In the genomic region with DNA sequence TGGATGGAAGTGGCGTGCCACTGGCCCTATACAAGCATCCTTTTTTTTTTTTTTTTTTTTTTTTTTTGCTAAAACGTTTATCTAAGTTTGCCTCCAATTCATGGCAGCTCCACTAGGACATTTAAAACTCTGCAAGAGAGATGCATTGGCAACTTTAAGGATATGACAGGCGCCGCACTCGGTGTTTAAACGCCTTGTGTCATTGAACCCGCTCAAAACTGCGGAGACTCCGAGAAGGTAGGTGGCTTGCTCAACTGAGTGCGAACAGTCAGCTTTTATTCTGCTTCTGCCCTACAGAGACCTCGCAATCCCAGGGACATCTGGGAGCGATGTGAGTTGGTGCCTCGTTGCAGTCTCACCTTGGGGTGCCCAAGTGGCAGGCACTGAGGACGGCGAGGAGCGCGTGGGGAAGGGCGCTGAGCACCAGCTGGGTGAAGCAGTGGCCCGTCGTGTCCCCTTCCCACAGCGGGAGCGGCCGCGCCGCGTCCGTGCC, we compare ENCODE assay signal across 9 mouse cellular contexts. TPM values are rescaled to one million over a fixed set of nuclear protein-coding genes. Genes with fewer than 3 reads are reported as not detected.
DNase-seq lines count a peak whose midpoint lies in the region; ATAC-seq and TF ChIP-seq lines count a peak whose summit lies in the region.
"Had no signal": no experiment of that assay in that cellular context is flagged by ENCODE, and none has a peak within 500 bp of the region (broad histone marks: within the 10 kb centered on the region; RNA-seq: fewer than 3 reads in every experiment).

No protein-coding gene starts in this region.

- no peak for DNase-seq in heart, adult 18-20 months
- DNase-seq in CH12.LX (ENCODE audit: extremely low read depth): no peak
- no peak for DNase-seq in forebrain, embryonic 10.5 days (ENCODE audit: extremely low spot score, low spot score)
- DNase-seq in liver, embryonic 14.5 days (ENCODE audit: low read depth in 3 of 3, low spot score in 3 of 3): peak in 1 of 3 experiments; percentile 28
- no peak for DNase-seq in frontal cortex, postnatal 14 days (ENCODE audit: low spot score in 2 of 2)
- no peak for DNase-seq in thymus, postnatal 25 days

- peak overlapping the region; percentile 78 for H3K9ac ChIP-seq in heart, embryonic 11.5 days (ENCODE audit: low read depth, low read length)
- peak overlapping the region; percentile 72 for H3K9ac ChIP-seq in CH12.LX (ENCODE audit: insufficient read depth, low read depth)
- H3K9ac ChIP-seq in liver, embryonic 14.5 days (replicated peaks): peak overlapping the region; percentile 64

- H3K79me2 ChIP-seq in CH12.LX (replicated peaks; ENCODE audit: control insufficient read depth, extremely low read depth, insufficient read depth, poor library complexity, severe bottlenecking): no peaks in the 10 kb centered on the region

- TF ChIP-seq EP300 in CH12.LX (IDR thresholded peaks at IDR 0.05; ENCODE audit: low read length): no peak
- TF ChIP-seq EP300 in liver, embryonic 14.5 days (IDR thresholded peaks at IDR 0.05; ENCODE audit: low read depth): no peak

- 2% methylated on average over 27 of the region's 27 CpGs for WGBS in heart, embryonic 11.5 days (ENCODE audit: insufficient replicate concordance)
- WGBS in forebrain, embryonic 10.5 days: 5% methylated on average over 27 of the region's 27 CpGs
- 6% methylated on average over 27 of the region's 27 CpGs for WGBS in liver, embryonic 14.5 days (ENCODE audit: insufficient replicate concordance)

- peak overlapping the region; percentile 92 for H3K27ac ChIP-seq in heart, embryonic 11.5 days (ENCODE audit: low read depth, low read length)
- H3K27ac ChIP-seq in CH12.LX (ENCODE audit: insufficient read depth, low read depth): peak overlapping the region; percentile 36; the same call in 1 of the 2 replicates
- peak overlapping the region; percentile 92 for H3K27ac ChIP-seq in forebrain, embryonic 10.5 days
- H3K27ac ChIP-seq in liver, embryonic 14.5 days: no peak overlapping the region

- H3K4me1 ChIP-seq in heart, embryonic 11.5 days (ENCODE audit: control insufficient read depth, insufficient read depth, low read length): peaks cover 6% of the 10 kb centered on the region
- peaks cover 0 to 13% of the 10 kb centered on the region in 2 experiments; a peak in 2 of 4 replicates for H3K4me1 ChIP-seq in CH12.LX (ENCODE audit: control insufficient read depth in 1 of 2, insufficient read depth in 2 of 2)
- peaks cover 17% of the 10 kb centered on the region for H3K4me1 ChIP-seq in forebrain, embryonic 10.5 days
- H3K4me1 ChIP-seq in liver, embryonic 14.5 days (replicated peaks; ENCODE audit: control insufficient read depth in 2 of 2, insufficient read depth in 2 of 2, low read length in 1 of 2): peaks cover 8 to 18% of the 10 kb centered on the region in 2 experiments

- no peaks in the 10 kb centered on the region for H3K27me3 ChIP-seq in heart, embryonic 11.5 days (ENCODE audit: control insufficient read depth, insufficient read depth, low read length)
- no peaks in the 10 kb centered on the region for H3K27me3 ChIP-seq in CH12.LX (replicated peaks)
- no peaks in the 10 kb centered on the region for H3K27me3 ChIP-seq in forebrain, embryonic 10.5 days (ENCODE audit: poor library complexity, severe bottlenecking)
- no peaks in the 10 kb centered on the region for H3K27me3 ChIP-seq in liver, embryonic 14.5 days (ENCODE audit: control insufficient read depth, insufficient read depth, low read length)

- peak overlapping the region; percentile 87 for H3K4me2 ChIP-seq in heart, embryonic 11.5 days
- H3K4me2 ChIP-seq in CH12.LX (ENCODE audit: insufficient read depth, low read depth, poor library complexity, severe bottlenecking): peak overlapping the region; percentile 39
- H3K4me2 ChIP-seq in liver, embryonic 14.5 days (ENCODE audit: low read depth): peak overlapping the region; percentile 77

- dilution Hi-C loops in CH12.LX (cut with MboI; ENCODE audit: extremely low pct_ligation_motif_present, extremely low pct_unique_long_range_greater_than_20kb, low sequenced_read_pairs): no loop called here

- no peak for ATAC-seq in heart, embryonic 11.5 days (replicated peaks; ENCODE audit: insufficient number of reproducible peaks, low FRiP score, low TSS enrichment)
- no peak for ATAC-seq in liver, embryonic 14.5 days (ENCODE audit: insufficient read depth)
- ATAC-seq in granulocyte monocyte progenitor cell, adult 5-6 weeks (replicated peaks; ENCODE audit: poor library complexity, severe bottlenecking): no peak

- no peak for TF ChIP-seq RAD21 in CH12.LX (IDR thresholded peaks at IDR 0.05; ENCODE audit: low read depth, low read length)

- no peaks in the 10 kb centered on the region for H3K9me3 ChIP-seq in heart, embryonic 11.5 days (replicated peaks; ENCODE audit: control insufficient read depth, low read length)
- peaks cover under 1% of the 10 kb centered on the region for H3K9me3 ChIP-seq in CH12.LX (replicated peaks; ENCODE audit: low read length)
- H3K9me3 ChIP-seq in forebrain, embryonic 10.5 days: no peaks in the 10 kb centered on the region
- no peaks in the 10 kb centered on the region for H3K9me3 ChIP-seq in liver, embryonic 14.5 days (ENCODE audit: control insufficient read depth, low read length)

- no peaks in the 10 kb centered on the region for H3K36me3 ChIP-seq in heart, embryonic 11.5 days (ENCODE audit: control insufficient read depth, insufficient read depth, low read length)
- H3K36me3 ChIP-seq in CH12.LX (replicated peaks in 1 of 2; ENCODE audit: control insufficient read depth in 1 of 2, insufficient read depth in 1 of 2, low read length in 1 of 2): peaks cover 3 to 21% of the 10 kb centered on the region in 2 experiments
- peaks cover 20% of the 10 kb centered on the region for H3K36me3 ChIP-seq in forebrain, embryonic 10.5 days (replicated peaks)
- no peaks in the 10 kb centered on the region for H3K36me3 ChIP-seq in liver, embryonic 14.5 days (replicated peaks; ENCODE audit: control insufficient read depth, insufficient read depth, low read depth)

- no peak for TF ChIP-seq POLR2A in CH12.LX (IDR thresholded peaks at IDR 0.05; ENCODE audit: low read depth, low read length)

- in situ Hi-C loops in CH12.LX (cut with MboI; ENCODE audit: low pct_ligation_motif_present, low pct_unique_long_range_greater_than_20kb, low sequenced_read_pairs): no loop called here

- no peak for TF ChIP-seq CTCF in CH12.LX (conservative IDR thresholded peaks at IDR 0.05 in 1 of 2, IDR thresholded peaks at IDR 0.05 in 1 of 2; ENCODE audit: low read depth in 2 of 2, low read length in 2 of 2)
- no peak for TF ChIP-seq CTCF in liver, embryonic 14.5 days (IDR thresholded peaks at IDR 0.05; ENCODE audit: low read depth)

- peak overlapping the region; percentile 62 for H3K4me3 ChIP-seq in heart, embryonic 11.5 days (ENCODE audit: low read depth, low read length)
- peak overlapping the region; percentile 77 to 92 (median 88) for H3K4me3 ChIP-seq in CH12.LX (replicated peaks in 1 of 3; ENCODE audit: low read depth in 2 of 3, low read length in 2 of 3, poor library complexity in 1 of 3)
- peak overlapping the region; percentile 83 for H3K4me3 ChIP-seq in forebrain, embryonic 10.5 days
- peak overlapping the region; percentile 62 to 68 for H3K4me3 ChIP-seq in liver, embryonic 14.5 days (ENCODE audit: insufficient read depth in 1 of 2, low read depth in 2 of 2, low read length in 2 of 2)

RNA-seq across cellular contexts. Expression of gene Abcc10, which starts 0.7 kb away (rescaled TPM):
- polyA plus RNA-seq in heart, embryonic 11.5 days (2014; fragmentation: Nextera tagmentation; extraction: Ambion mirVana): 3.4 and 4.3 TPM in 2 replicates
- 1 to 10 TPM; 3.6 to 4.2 TPM for total RNA-seq in heart, adult 18-20 months (2021)
- total RNA-seq in CH12.LX (2012; rRNA removed) (3.6 and 4.1 TPM in 2 replicates), CH12.LX (2014; rRNA removed) (1.1 and 1.4 TPM in 2 replicates)
- 2.7 and 3.8 TPM in 2 replicates for polyA plus RNA-seq in CH12.LX (2012; ENCODE audit: insufficient read length, low read depth)
- polyA plus RNA-seq in forebrain, embryonic 10.5 days (2016; fragmentation: Nextera tagmentation; extraction: Ambion mirVana): 5.8 and 6.1 TPM in 2 replicates
- 1.7 TPM in 2 replicates for polyA plus RNA-seq in liver, embryonic 14.5 days (2012; rRNA removed)
- 0.90 and 0.94 TPM in 2 replicates for polyA plus RNA-seq in liver, embryonic 14.5 days (2014; fragmentation: Nextera tagmentation; extraction: Ambion mirVana)
- total RNA-seq in granulocyte monocyte progenitor cell, adult 5-6 weeks (2014; fragmentation: Nextera tagmentation): 2.1 and 4.1 TPM in 2 replicates
- total RNA-seq in granulocyte monocyte progenitor cell, adult 5-6 weeks (2017): 0.95 and 1.0 TPM in 2 replicates

RNA-seq across cellular contexts. Expression of gene Dlk2, which starts 30.2 kb away (rescaled TPM):
- 0.27 TPM in 1 of 2 replicates, not detected in the other for polyA plus RNA-seq in heart, embryonic 11.5 days (2014; fragmentation: Nextera tagmentation; extraction: Ambion mirVana)
- under 1 TPM; 0.20 to 0.21 TPM for total RNA-seq in heart, adult 18-20 months (2021)
- 0.08 and 0.13 TPM in 2 replicates for total RNA-seq in CH12.LX (2012; rRNA removed)
- not detected in 2 replicates for total RNA-seq in CH12.LX (2014; rRNA removed)
- polyA plus RNA-seq in CH12.LX (2012; ENCODE audit: insufficient read length, low read depth): not detected in 2 replicates
- 1.2 TPM in 2 replicates for polyA plus RNA-seq in forebrain, embryonic 10.5 days (2016; fragmentation: Nextera tagmentation; extraction: Ambion mirVana)
- 0.02 and 0.13 TPM in 2 replicates for polyA plus RNA-seq in liver, embryonic 14.5 days (2012; rRNA removed)
- not detected in 2 replicates for polyA plus RNA-seq in liver, embryonic 14.5 days (2014; fragmentation: Nextera tagmentation; extraction: Ambion mirVana)
- 1.3 TPM in 1 of 2 replicates, not detected in the other for total RNA-seq in granulocyte monocyte progenitor cell, adult 5-6 weeks (2014; fragmentation: Nextera tagmentation)
- not detected in 2 replicates for total RNA-seq in granulocyte monocyte progenitor cell, adult 5-6 weeks (2017)
- total RNA-seq: hematopoietic stem cell, adult 5-6 weeks had no signal

RNA-seq across cellular contexts. Expression of gene Tjap1, which starts 44.6 kb away (rescaled TPM):
- polyA plus RNA-seq in heart, embryonic 11.5 days (2014; fragmentation: Nextera tagmentation; extraction: Ambion mirVana): 36.8 and 37.0 TPM in 2 replicates
- total RNA-seq in heart, adult 18-20 months (2021): 10 to 100 TPM; 29.7 to 29.9 TPM
- 13.8 and 14.2 TPM in 2 replicates for total RNA-seq in CH12.LX (2012; rRNA removed)
- total RNA-seq in CH12.LX (2014; rRNA removed): 8.6 and 9.1 TPM in 2 replicates
- polyA plus RNA-seq in CH12.LX (2012; ENCODE audit: insufficient read length, low read depth): 24.3 and 28.6 TPM in 2 replicates
- 60.0 and 62.6 TPM in 2 replicates for polyA plus RNA-seq in forebrain, embryonic 10.5 days (2016; fragmentation: Nextera tagmentation; extraction: Ambion mirVana)
- 11.0 and 12.0 TPM in 2 replicates for polyA plus RNA-seq in liver, embryonic 14.5 days (2012; rRNA removed)
- polyA plus RNA-seq in liver, embryonic 14.5 days (2014; fragmentation: Nextera tagmentation; extraction: Ambion mirVana): 7.7 and 8.5 TPM in 2 replicates
- 19.4 and 37.8 TPM in 2 replicates for total RNA-seq in granulocyte monocyte progenitor cell, adult 5-6 weeks (2014; fragmentation: Nextera tagmentation)
- 3.5 and 15.6 TPM in 2 replicates for total RNA-seq in granulocyte monocyte progenitor cell, adult 5-6 weeks (2017)

RNA-seq across cellular contexts. Expression of gene Zfp318, which starts 56.1 kb away (rescaled TPM):
- 6.1 and 8.2 TPM in 2 replicates for polyA plus RNA-seq in heart, embryonic 11.5 days (2014; fragmentation: Nextera tagmentation; extraction: Ambion mirVana)
- 10 to 100 TPM; 17.1 to 21.7 TPM for total RNA-seq in heart, adult 18-20 months (2021)
- total RNA-seq in CH12.LX (2012; rRNA removed): 2.5 and 2.9 TPM in 2 replicates
- total RNA-seq in CH12.LX (2014; rRNA removed): 1.4 and 1.8 TPM in 2 replicates
- polyA plus RNA-seq in CH12.LX (2012; ENCODE audit: insufficient read length, low read depth): 2.8 and 5.0 TPM in 2 replicates
- 6.8 and 7.1 TPM in 2 replicates for polyA plus RNA-seq in forebrain, embryonic 10.5 days (2016; fragmentation: Nextera tagmentation; extraction: Ambion mirVana)
- 1.1 and 2.1 TPM in 2 replicates for polyA plus RNA-seq in liver, embryonic 14.5 days (2012; rRNA removed)
- polyA plus RNA-seq in liver, embryonic 14.5 days (2014; fragmentation: Nextera tagmentation; extraction: Ambion mirVana): 1.5 and 1.9 TPM in 2 replicates
- 8.0 and 9.8 TPM in 2 replicates for total RNA-seq in granulocyte monocyte progenitor cell, adult 5-6 weeks (2014; fragmentation: Nextera tagmentation)
- total RNA-seq in granulocyte monocyte progenitor cell, adult 5-6 weeks (2017): 5.6 and 13.8 TPM in 2 replicates
